Mouse (Mus musculus): ENCODE data around the gene Etv4.

- TF ChIP-seq CTCF (IDR thresholded peaks at IDR 0.05) (no peak), EP300 (IDR thresholded peaks at IDR 0.05) (no peak)
Observed at GRCm38 (mm10) chr11:101832001-101832400, 46.8 kb upstream of the Etv4 start.
